Mouse (Mus musculus): ENCODE data around the gene Crhbp. TPM values are rescaled to one million over a fixed set of nuclear protein-coding genes. Genes with fewer than 3 reads are reported as not detected.

The Crhbp gene
- polyA plus RNA-seq, 1 experiment from 2014 or later: 0.11 TPM

DNA sequence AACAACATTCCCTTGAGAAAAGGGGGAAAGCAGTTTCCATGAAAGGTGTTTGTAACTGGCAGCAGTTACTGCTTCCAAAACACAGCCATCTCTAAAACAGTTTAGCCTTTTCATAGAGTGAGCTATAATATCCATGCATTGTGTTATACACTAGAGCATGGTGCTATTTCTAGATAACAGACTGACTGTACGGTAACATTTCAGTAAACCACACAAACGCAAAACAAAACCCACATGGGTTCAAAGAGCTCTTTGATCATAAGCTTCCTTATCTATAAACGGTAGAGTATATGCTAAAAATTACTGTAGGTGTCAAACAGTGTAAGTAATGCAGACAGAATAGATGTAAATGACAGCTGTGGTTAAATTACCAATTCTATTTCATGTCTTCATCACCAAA, 5.0 kb upstream of the Crhbp start:
- H3K27me3 ChIP-seq: peaks cover 21% of the 10 kb centered on the region
- no peaks in the 10 kb centered on the region for H3K4me1 ChIP-seq
- H3K36me3 ChIP-seq: no peaks in the 10 kb centered on the region
- ATAC-seq (ENCODE audit: insufficient number of reproducible peaks, insufficient read depth, low FRiP score, low TSS enrichment, low read depth): no peak
- 67% methylated on average over 3 of the region's 3 CpGs for WGBS
- H3K4me3 ChIP-seq: no peak overlapping the region
- H3K9ac ChIP-seq: no peak overlapping the region
- H3K27ac ChIP-seq: no peak overlapping the region
- no peak overlapping the region for H3K4me2 ChIP-seq
- no peaks in the 10 kb centered on the region for H3K9me3 ChIP-seq

DNA sequence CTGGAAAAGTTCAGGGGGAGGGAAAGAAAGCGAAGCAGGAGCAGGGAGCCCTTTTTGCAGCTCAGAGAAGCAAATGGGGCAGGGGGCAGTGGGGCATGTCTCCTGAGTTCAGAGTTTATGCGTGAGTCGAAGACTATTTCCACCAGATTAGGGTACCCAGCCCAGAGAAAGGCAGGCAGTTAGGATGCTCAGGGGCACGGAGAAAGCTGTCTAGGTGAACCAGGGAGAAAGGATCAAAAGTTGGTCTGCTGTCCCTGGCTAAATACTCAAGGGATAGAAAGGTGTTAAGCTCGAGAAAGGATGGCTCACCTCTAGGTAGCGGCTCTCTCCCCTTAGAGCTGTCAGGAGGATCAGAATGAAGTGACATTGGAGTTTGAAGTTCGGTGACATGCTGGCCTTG, 433 bp downstream of the Crhbp start:
- no peaks in the 10 kb centered on the region for H3K9me3 ChIP-seq
- 10% methylated on average over 7 of the region's 7 CpGs for WGBS
- ATAC-seq (ENCODE audit: insufficient number of reproducible peaks, insufficient read depth, low FRiP score, low TSS enrichment, low read depth): no peak

DNA sequence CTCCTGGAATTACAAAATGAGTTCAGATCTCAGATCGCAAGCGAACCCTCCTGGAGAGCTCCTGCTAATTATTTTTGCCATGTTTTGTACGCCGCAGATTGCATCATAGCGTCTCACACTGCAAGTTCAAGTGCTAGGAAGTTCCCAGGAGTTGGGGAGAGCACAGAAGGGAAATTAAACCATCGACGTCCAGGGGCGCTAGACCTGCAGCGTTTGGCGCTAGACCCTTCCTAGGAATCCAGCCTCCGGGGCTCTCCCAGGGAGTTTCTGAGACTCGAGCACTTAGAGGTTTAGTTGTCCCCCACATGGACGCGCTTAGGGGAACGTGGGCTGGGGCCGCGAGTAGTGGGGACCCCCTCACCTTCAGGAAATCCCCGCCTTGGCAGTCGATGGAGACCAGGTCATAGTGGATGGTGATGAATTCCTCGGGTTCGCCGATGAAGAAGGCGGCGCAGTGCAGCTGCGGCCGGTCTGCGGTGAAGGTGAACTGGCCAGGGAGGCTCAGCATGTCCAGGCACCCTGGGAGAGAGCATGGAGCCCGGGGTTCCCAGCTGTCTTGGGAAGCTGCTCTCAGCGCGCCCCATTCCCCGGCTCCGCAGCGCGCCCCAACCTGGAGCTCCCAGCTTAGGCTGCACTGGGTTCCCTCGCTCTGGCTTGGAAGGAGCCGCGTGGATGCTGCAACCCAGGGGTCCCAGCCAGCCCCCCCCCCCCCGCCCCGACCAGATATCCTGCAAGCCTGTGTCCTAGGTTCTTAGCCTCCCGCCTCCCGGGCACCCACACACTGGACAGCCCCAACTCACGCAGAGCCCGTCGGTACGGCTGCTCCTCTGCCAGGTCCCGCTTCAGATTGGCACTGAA, 1.1 kb downstream of the Crhbp start:
- H3K4me2 ChIP-seq: peak overlapping the region; percentile 77
- H3K27ac ChIP-seq: no peak overlapping the region
- no peak for ATAC-seq (ENCODE audit: insufficient number of reproducible peaks, insufficient read depth, low FRiP score, low TSS enrichment, low read depth)
- WGBS: 2% methylated on average over 46 of the region's 46 CpGs
- H3K4me1 ChIP-seq: peaks cover 14% of the 10 kb centered on the region
- no peaks in the 10 kb centered on the region for H3K9me3 ChIP-seq
- H3K27me3 ChIP-seq: peaks cover 55% of the 10 kb centered on the region
- H3K36me3 ChIP-seq: no peaks in the 10 kb centered on the region
- H3K9ac ChIP-seq: peak overlapping the region; percentile 49
- H3K4me3 ChIP-seq: peak overlapping the region; percentile 43

More for the DNA sequence above, 433 bp downstream of the Crhbp start:
- H3K36me3 ChIP-seq: no peaks in the 10 kb centered on the region
- H3K4me1 ChIP-seq: peaks cover 14% of the 10 kb centered on the region
- no peak overlapping the region for H3K27ac ChIP-seq
- no peak overlapping the region for H3K9ac ChIP-seq
- H3K4me3 ChIP-seq: peak overlapping the region; percentile 43
- H3K27me3 ChIP-seq: peaks cover 55% of the 10 kb centered on the region
- peak overlapping the region; percentile 77 for H3K4me2 ChIP-seq

DNA sequence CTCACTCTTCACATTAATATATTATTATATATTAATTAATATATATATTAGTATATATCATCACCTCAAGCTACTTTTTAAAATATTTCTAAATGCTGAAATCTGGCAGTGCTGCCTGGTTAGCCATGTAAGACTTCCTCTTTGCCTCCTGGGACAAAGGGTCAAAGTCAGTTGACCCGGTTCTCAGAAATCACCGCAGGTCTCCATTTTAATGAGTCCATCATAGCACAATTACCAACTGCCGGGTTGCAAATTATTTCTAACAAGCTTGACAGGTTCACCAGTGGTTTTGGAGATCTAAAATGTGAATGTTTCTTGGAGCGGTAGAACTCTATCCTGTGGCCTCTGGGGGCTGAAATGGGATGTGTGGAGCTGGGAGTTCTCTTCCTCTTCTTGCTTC, 1.8 kb downstream of the Crhbp start:
- Histone ChIP-seq H3K36me3 (no peaks in the 10 kb centered on the region), H3K27me3 (peaks cover 55% of the 10 kb centered on the region), H3K9me3 (no peaks in the 10 kb centered on the region), H3K4me1 (peaks cover 14% of the 10 kb centered on the region), H3K4me3 (peak overlapping the region; percentile 43; the same call in 1 of the 2 replicates), H3K4me2 (peak overlapping the region; percentile 77; the same call in 1 of the 2 replicates), H3K27ac (no peak overlapping the region), H3K9ac (no peak overlapping the region)
- WGBS: 16% methylated on average over 4 of the region's 4 CpGs
- no peak for ATAC-seq (ENCODE audit: insufficient number of reproducible peaks, insufficient read depth, low FRiP score, low TSS enrichment, low read depth)

DNA sequence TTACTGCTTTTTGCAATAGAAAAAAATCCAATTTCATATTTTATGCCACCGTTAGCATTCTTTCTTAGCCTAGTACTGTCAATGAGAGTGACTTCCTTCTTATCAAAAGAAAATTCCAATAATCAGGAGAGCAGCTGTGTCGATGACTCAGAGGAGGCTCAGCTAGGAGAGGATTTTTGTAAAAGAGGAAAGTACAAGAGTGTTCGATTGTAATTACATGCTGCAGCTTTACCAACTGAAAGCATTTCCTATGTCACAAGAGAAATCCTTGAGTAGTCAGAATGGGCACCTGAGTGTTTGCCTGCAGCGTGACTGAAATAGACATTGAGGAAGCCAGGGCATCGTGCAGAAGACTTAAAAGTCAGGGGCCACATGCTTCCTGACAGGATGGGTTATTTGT, 5.2 kb downstream of the Crhbp start:
- Histone ChIP-seq H3K4me1 (peaks cover 14% of the 10 kb centered on the region), H3K9me3 (no peaks in the 10 kb centered on the region), H3K27ac (no peak overlapping the region), H3K36me3 (no peaks in the 10 kb centered on the region), H3K9ac (no peak overlapping the region), H3K4me3 (no peak overlapping the region), H3K4me2 (no peak overlapping the region), H3K27me3 (peaks cover 33% of the 10 kb centered on the region)
- 69% methylated on average over 5 of the region's 5 CpGs for WGBS
- ATAC-seq (ENCODE audit: insufficient number of reproducible peaks, insufficient read depth, low FRiP score, low TSS enrichment, low read depth): no peak

DNA sequence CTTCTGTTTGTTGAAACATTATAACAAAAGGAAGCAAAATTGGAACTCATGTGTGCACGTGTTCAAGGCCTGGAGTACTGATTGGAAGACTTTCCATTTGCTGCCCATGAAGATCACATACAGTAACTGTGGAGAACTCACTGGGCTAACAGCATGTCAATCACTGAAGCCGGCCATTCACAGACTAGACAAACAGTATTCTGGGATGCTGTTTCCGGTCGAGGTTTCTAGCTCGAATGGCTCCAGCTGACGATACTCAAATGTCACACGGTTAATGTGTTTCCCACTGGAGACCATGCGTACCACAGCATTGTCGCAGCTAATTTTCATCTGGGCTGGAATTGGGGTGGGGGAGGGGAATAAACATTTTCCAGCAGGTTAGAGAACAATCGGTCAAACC, 13.0 kb downstream of the Crhbp start:
- Histone ChIP-seq H3K9me3 (no peaks in the 10 kb centered on the region), H3K36me3 (no peaks in the 10 kb centered on the region), H3K27me3 (no peaks in the 10 kb centered on the region), H3K9ac (no peak overlapping the region), H3K4me1 (no peaks in the 10 kb centered on the region), H3K4me3 (no peak overlapping the region), H3K27ac (no peak overlapping the region), H3K4me2 (no peak overlapping the region)
- ATAC-seq (ENCODE audit: insufficient number of reproducible peaks, insufficient read depth, low FRiP score, low TSS enrichment, low read depth): no peak
- 49% methylated on average over 10 of the region's 10 CpGs for WGBS

DNA sequence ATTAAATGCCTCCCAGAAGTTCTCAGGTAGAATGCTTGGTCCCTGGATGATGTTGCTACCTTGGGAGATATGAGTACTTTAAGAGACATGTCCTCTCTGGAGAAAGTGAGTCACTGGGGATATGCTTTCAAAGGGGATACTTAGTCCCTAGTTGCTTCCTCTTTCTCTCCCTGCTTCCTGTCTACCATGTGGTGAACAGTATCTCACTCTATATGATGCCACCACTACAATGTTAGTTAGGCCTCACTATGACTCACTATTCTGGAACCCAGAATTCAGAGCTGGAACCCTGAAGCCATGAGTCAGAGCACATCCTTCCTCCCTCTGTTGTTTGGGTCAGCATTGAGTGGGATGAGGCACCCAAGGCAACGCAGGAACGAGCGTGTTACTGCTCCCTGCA, 17.2 kb downstream of the Crhbp start:
- Histone ChIP-seq H3K27ac (no peak overlapping the region), H3K4me3 (no peak overlapping the region), H3K9ac (no peak overlapping the region), H3K9me3 (no peaks in the 10 kb centered on the region), H3K36me3 (no peaks in the 10 kb centered on the region), H3K27me3 (no peaks in the 10 kb centered on the region), H3K4me1 (no peaks in the 10 kb centered on the region), H3K4me2 (no peak overlapping the region)
- no peak for ATAC-seq (ENCODE audit: insufficient number of reproducible peaks, insufficient read depth, low FRiP score, low TSS enrichment, low read depth)
- 91% methylated on average over 3 of the region's 3 CpGs for WGBS

DNA sequence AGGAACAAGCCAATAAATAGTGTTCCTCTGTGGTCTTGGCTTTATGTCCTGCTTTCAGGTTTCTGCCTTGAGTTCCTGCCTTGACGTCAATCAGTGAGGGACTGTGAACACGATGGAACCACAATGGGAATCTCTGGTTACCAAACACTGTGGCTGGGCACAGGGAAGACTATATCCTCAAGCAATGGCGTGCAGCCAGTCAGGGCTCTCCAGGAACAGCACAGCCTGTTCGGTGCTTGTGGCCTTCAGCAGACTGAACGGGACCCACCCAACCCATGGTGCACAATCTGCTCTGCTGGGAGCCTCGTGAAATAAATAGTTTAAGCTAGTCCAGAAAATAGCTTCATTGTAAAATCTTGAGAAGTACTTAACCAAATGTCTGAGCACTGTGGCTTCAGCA, 18.3 kb downstream of the Crhbp start:
- no peaks in the 10 kb centered on the region for H3K36me3 ChIP-seq
- H3K4me2 ChIP-seq: no peak overlapping the region
- no peaks in the 10 kb centered on the region for H3K9me3 ChIP-seq
- no peak overlapping the region for H3K9ac ChIP-seq
- no peaks in the 10 kb centered on the region for H3K4me1 ChIP-seq
- H3K27ac ChIP-seq: no peak overlapping the region
- ATAC-seq (ENCODE audit: insufficient number of reproducible peaks, insufficient read depth, low FRiP score, low TSS enrichment, low read depth): no peak
- WGBS: 75% methylated on average over 6 of the region's 6 CpGs
- H3K4me3 ChIP-seq: no peak overlapping the region
- H3K27me3 ChIP-seq: no peaks in the 10 kb centered on the region

DNA sequence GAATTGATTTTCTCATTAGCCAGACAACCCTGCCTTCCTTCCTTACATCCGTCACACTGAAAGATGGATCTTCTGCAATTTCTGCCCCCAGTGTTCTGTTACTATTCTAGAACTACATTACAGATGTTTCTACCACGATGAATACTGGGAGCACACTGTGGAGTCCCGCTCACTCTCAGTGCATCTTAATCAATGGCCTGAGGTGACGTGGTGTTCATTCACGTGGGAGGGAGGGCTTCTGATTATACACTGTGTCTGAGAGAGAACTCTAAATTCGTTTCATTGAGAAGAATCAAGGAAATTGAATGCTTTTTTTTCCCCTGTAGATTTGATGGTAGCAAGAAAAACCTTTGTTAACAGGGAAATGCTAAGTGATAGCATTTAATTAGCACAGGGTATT, 19.2 kb downstream of the Crhbp start:
- 42% methylated on average over 6 of the region's 6 CpGs for WGBS

DNA sequence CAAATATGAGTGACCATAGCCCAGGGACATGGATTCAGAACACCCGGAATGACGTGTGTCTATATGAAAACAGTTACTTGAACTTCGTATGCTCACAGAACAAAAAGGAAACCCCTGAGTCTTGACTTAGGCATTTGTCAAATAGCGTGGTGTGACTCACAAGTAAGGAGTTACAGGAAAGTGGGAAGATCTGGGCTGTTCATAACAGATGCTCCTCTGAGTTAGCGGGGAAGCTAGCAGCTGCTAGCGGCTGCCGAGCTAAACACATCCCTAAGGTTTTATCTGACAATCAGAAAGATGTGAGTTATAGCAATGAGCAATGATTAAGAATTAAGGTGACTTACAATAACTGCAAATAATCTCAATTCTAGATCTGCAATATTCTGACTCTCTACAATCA, 19.8 kb downstream of the Crhbp start:
- no peak overlapping the region for H3K27ac ChIP-seq
- no peaks in the 10 kb centered on the region for H3K4me1 ChIP-seq
- ATAC-seq (ENCODE audit: insufficient number of reproducible peaks, insufficient read depth, low FRiP score, low TSS enrichment, low read depth): no peak
- H3K9ac ChIP-seq: no peak overlapping the region
- H3K9me3 ChIP-seq: no peaks in the 10 kb centered on the region
- H3K27me3 ChIP-seq: no peaks in the 10 kb centered on the region
- no peak overlapping the region for H3K4me3 ChIP-seq
- no peaks in the 10 kb centered on the region for H3K36me3 ChIP-seq
- 65% methylated on average over 7 of the region's 7 CpGs for WGBS
- H3K4me2 ChIP-seq: no peak overlapping the region

More for the DNA sequence above, 19.2 kb downstream of the Crhbp start:
- no peak overlapping the region for H3K4me3 ChIP-seq
- H3K9ac ChIP-seq: no peak overlapping the region
- no peaks in the 10 kb centered on the region for H3K27me3 ChIP-seq
- no peak overlapping the region for H3K4me2 ChIP-seq
- H3K4me1 ChIP-seq: no peaks in the 10 kb centered on the region
- no peaks in the 10 kb centered on the region for H3K9me3 ChIP-seq
- H3K36me3 ChIP-seq: no peaks in the 10 kb centered on the region
- no peak for ATAC-seq (ENCODE audit: insufficient number of reproducible peaks, insufficient read depth, low FRiP score, low TSS enrichment, low read depth)
- no peak overlapping the region for H3K27ac ChIP-seq

DNA sequence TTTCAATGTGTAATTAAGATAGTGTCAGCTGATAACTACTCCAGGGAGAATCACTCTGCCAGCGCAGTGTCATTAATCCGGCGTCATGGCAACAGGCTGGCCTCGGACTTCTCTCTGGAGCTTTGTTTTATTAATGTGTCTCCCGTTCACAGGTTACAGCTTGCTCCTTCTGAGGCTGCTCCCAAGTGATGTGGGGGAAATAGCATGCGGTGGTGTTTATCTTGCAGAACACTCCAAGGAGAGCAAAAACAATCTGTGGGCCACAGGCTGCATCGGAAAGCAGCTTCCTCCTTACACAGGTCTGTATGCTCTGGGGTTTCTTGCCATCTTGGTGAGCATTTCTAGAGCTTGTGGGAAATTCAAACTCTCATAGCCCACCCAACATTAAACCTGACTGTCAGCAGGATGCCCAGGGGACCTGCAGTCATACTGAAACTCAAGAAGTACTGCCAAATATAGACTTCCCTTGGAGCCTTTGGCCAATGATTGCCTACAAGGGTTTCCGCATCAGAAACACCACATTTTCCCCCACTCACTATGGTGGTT, 25.4 kb downstream of the Crhbp start:
- H3K4me1 ChIP-seq: peaks cover 5% of the 10 kb centered on the region; the same call in 1 of the 2 replicates
- H3K9me3 ChIP-seq: no peaks in the 10 kb centered on the region
- H3K27me3 ChIP-seq: no peaks in the 10 kb centered on the region
- H3K4me2 ChIP-seq: no peak overlapping the region
- WGBS: 39% methylated on average over 8 of the region's 8 CpGs
- ATAC-seq (ENCODE audit: insufficient number of reproducible peaks, insufficient read depth, low FRiP score, low TSS enrichment, low read depth): no peak
- H3K9ac ChIP-seq: no peak overlapping the region
- H3K36me3 ChIP-seq: no peaks in the 10 kb centered on the region
- H3K27ac ChIP-seq: no peak overlapping the region
- no peak overlapping the region for H3K4me3 ChIP-seq

DNA sequence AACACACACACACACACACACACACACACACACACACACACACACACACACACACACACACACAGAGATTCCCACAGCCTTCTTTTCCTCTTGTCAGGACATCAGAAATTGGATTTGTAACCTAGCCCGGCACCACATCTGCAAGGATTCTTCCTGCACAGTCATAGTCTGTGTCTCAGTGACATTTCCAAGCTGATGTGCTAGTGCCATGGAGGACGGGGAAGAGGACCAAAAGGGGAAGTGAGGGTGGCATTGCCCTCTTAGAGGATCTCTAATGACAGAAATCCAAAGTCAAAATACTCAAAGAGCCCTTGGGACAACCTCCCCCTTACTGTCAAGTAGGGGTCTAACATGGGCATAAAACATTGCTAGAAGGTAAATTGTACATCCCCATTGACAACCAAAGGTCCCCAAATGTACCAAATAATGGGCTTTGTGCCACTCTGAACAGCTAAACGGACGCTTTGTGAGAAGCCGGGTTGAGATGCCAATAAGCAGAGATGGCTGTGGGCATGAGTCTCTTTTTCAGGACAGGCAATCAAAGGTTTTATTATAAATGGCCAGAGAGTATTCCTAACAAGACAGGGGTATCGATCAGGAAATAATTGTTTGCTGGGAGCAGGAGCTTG, 26.0 kb downstream of the Crhbp start:
- Histone ChIP-seq H3K4me2 (no peak overlapping the region), H3K4me1 (peaks cover 5% of the 10 kb centered on the region; the same call in 1 of the 2 replicates), H3K9ac (no peak overlapping the region), H3K27me3 (no peaks in the 10 kb centered on the region), H3K4me3 (no peak overlapping the region), H3K27ac (no peak overlapping the region), H3K9me3 (no peaks in the 10 kb centered on the region), H3K36me3 (no peaks in the 10 kb centered on the region)
- no peak for ATAC-seq (ENCODE audit: insufficient number of reproducible peaks, insufficient read depth, low FRiP score, low TSS enrichment, low read depth)
- WGBS: 61% methylated on average over 6 of the region's 6 CpGs

Data from embryonic facial prominence, embryonic 13.5 days (tissue).